Mouse (Mus musculus) myocyte (in vitro differentiated cells): ENCODE measurements at regions not wholly inside any gene's neighbourhood (a gene's known extent, or its start where the extent isn't known, plus 50 kb on each side); places are given as distances from the start of the nearest gene placed in this dataset.

Source experiments
- H3K27me3 ChIP-seq: one replicate; pipeline ENCODE4 v1.6.1; 2011; ENCODE audit not compliant: control insufficient read depth, insufficient read depth, insufficient read length
- H3K36me3 ChIP-seq: one replicate; pipeline ENCODE4 v1.6.1; 2011; ENCODE audit not compliant: control insufficient read depth, insufficient read depth
- H3K4me2 ChIP-seq: one replicate; pipeline ENCODE4 v1.6.1; 2011; ENCODE audit warnings: low read depth, control low read depth
- H3K4me3 ChIP-seq: one replicate; pipeline ENCODE4 v1.5.1; 2011; ENCODE audit warnings: mild to moderate bottlenecking, control low read depth, moderate library complexity
- H3K79me2 ChIP-seq: one replicate; pipeline ENCODE4 v1.6.1; 2011; ENCODE audit not compliant: control insufficient read depth, insufficient read depth
- H3ac ChIP-seq: one replicate; pipeline ENCODE4 v1.6.1; 2011; ENCODE audit not compliant: control insufficient read depth, insufficient read length
- CEBPB ChIP-seq: IDR thresholded peaks from 2 replicates; pipeline ENCODE4 v1.6.1; 2011; ENCODE audit warnings: mild to moderate bottlenecking, moderate library complexity; ENCODE audit not compliant: poor library complexity, insufficient read depth, severe bottlenecking
- E2F4 ChIP-seq: IDR thresholded peaks from one replicate; pipeline ENCODE4 v1.6.1; 2011; ENCODE audit warnings: mild to moderate bottlenecking, control low read depth, moderate library complexity; ENCODE audit not compliant: insufficient read depth
- MAX ChIP-seq: IDR thresholded peaks from one replicate; pipeline ENCODE4 v1.6.1; 2011; ENCODE audit warnings: low read depth, mild to moderate bottlenecking, control low read depth
- MYOD1 ChIP-seq, 3 experiments: IDR thresholded peaks; one replicate each; pipeline ENCODE4 v1.6.1; 2011; ENCODE audit warnings: control low read depth in 2 of 3, low read depth in 2 of 3, mild to moderate bottlenecking in 2 of 3, moderate library complexity in 1 of 3; ENCODE audit not compliant: insufficient read length in 2 of 3, control insufficient read depth in 1 of 3
- MYOG ChIP-seq, 3 experiments: IDR thresholded peaks; one replicate each; pipeline ENCODE4 v1.6.1; 2011; ENCODE audit warnings: control low read depth in 2 of 3, low read depth in 2 of 3, mild to moderate bottlenecking in 2 of 3; ENCODE audit not compliant: insufficient read length in 2 of 3, control insufficient read depth in 1 of 3, insufficient read depth in 1 of 3
- POLR2A ChIP-seq: IDR thresholded peaks from one replicate; pipeline ENCODE4 v1.6.1; 2011; ENCODE audit warnings: low read depth, mild to moderate bottlenecking, control low read depth, moderate library complexity; ENCODE audit not compliant: insufficient read length
- POLR2AphosphoS2 ChIP-seq: IDR thresholded peaks from one replicate; pipeline ENCODE4 v1.6.1; 2011; ENCODE audit warnings: low read depth, control low read depth; ENCODE audit not compliant: insufficient read length
- REST ChIP-seq: IDR thresholded peaks from one replicate; pipeline ENCODE4 v1.6.1; 2011; ENCODE audit warnings: mild to moderate bottlenecking, control low read depth, moderate library complexity; ENCODE audit not compliant: insufficient read depth, insufficient read length
- SRF ChIP-seq: IDR thresholded peaks from one replicate; pipeline ENCODE4 v1.6.1; 2011; ENCODE audit warnings: low read depth; ENCODE audit not compliant: control insufficient read depth, insufficient read length
- TCF12 ChIP-seq: IDR thresholded peaks from one replicate; pipeline ENCODE4 v1.6.1; 2011; ENCODE audit warnings: mild to moderate bottlenecking, control low read depth; ENCODE audit not compliant: poor library complexity, insufficient read depth, severe bottlenecking
- TCF3 ChIP-seq: IDR thresholded peaks from one replicate; pipeline ENCODE4 v1.6.1; 2011; ENCODE audit warnings: low read depth, control low read depth; ENCODE audit not compliant: insufficient read length
- USF1 ChIP-seq: IDR thresholded peaks from one replicate; pipeline ENCODE4 v1.6.1; 2011; ENCODE audit warnings: low read depth, mild to moderate bottlenecking, control low read depth, moderate library complexity

DNA sequence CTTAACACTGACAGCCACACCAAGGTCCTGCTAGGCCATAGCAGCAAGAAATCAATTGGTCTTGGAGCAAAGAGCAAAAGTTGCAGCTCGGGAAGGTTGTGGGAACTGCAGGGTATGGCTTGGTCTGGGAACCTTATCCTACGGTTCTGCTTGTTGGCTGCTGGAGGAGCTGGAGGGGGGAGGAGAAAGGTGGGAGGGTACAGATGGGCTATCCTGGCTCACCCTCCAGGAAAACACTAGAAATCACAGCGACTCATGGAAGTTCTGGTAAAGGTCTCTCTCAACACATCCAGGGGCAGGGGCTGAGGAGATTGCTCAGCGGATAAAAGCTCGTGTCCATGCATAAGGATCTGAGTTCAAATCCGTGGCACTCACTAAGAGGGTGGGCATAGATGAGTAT lies 69.4 kb downstream of the Uncx start:
- TF ChIP-seq CEBPB (no peak), MAX (no peak), E2F4 (no peak), USF1 (no peak), SRF (no peak), TCF3 (no peak), REST (no peak), MYOG (IDR thresholded peaks at IDR 0.05; ENCODE audit: control insufficient read depth in 1 of 3, insufficient read depth in 1 of 3, insufficient read length in 2 of 3, low read depth in 2 of 3) (no peak), MYOD1 (IDR thresholded peaks at IDR 0.05; ENCODE audit: control insufficient read depth in 1 of 3, insufficient read length in 2 of 3, low read depth in 2 of 3) (no peak), TCF12 (no peak), POLR2AphosphoS2 (no peak), POLR2A (no peak)
- H3K79me2 ChIP-seq = no peaks in the 10 kb centered on the region
- no peak overlapping the region for H3K4me3 ChIP-seq
- peaks cover 67% of the 10 kb centered on the region for H3K27me3 ChIP-seq
- no peaks in the 10 kb centered on the region for H3K36me3 ChIP-seq
- H3K4me2 ChIP-seq = no peak overlapping the region
- H3ac ChIP-seq = no peak overlapping the region

DNA sequence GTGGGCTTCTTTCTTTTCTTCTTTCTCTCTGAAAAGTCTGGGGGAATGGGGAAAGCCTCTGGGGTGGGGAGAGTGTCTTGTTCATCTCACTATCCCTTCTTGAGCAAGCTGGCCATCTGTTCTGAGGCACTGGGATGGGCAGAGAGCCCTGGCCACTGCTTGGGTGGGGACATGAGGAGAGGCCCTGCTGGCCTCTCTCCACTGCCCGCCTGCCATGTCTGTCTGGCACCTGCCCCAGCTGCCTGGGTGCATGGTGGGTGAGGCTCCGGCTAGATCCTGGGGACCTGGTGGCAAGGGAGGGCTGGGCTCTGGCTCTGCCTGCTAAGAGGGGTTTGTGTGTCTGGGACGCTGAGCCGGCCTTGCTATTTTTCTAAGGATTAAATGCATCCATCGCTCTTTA lies 70.3 kb downstream of the Uncx start:
- H3K79me2 ChIP-seq = no peaks in the 10 kb centered on the region
- no peak overlapping the region for H3ac ChIP-seq
- peaks cover 73% of the 10 kb centered on the region for H3K27me3 ChIP-seq
- H3K4me3 ChIP-seq = no peak overlapping the region
- no peak for TF ChIP-seq E2F4
- TF ChIP-seq TCF3 = peak; percentile 79
- no peak for TF ChIP-seq POLR2AphosphoS2
- peak in 1 of 3 experiments; percentile 74 for TF ChIP-seq MYOD1 (IDR thresholded peaks at IDR 0.05; ENCODE audit: control insufficient read depth in 1 of 3, insufficient read length in 2 of 3, low read depth in 2 of 3)
- no peak for TF ChIP-seq USF1
- TF ChIP-seq MYOG (IDR thresholded peaks at IDR 0.05; ENCODE audit: control insufficient read depth in 1 of 3, insufficient read depth in 1 of 3, insufficient read length in 2 of 3, low read depth in 2 of 3) = peak; percentile 29 to 83 (median 75)
- no peak for TF ChIP-seq REST
- no peak for TF ChIP-seq MAX
- TF ChIP-seq SRF = no peak
- no peak for TF ChIP-seq CEBPB
- no peak for TF ChIP-seq POLR2A
- TF ChIP-seq TCF12 = no peak
- no peaks in the 10 kb centered on the region for H3K36me3 ChIP-seq
- H3K4me2 ChIP-seq = no peak overlapping the region

DNA sequence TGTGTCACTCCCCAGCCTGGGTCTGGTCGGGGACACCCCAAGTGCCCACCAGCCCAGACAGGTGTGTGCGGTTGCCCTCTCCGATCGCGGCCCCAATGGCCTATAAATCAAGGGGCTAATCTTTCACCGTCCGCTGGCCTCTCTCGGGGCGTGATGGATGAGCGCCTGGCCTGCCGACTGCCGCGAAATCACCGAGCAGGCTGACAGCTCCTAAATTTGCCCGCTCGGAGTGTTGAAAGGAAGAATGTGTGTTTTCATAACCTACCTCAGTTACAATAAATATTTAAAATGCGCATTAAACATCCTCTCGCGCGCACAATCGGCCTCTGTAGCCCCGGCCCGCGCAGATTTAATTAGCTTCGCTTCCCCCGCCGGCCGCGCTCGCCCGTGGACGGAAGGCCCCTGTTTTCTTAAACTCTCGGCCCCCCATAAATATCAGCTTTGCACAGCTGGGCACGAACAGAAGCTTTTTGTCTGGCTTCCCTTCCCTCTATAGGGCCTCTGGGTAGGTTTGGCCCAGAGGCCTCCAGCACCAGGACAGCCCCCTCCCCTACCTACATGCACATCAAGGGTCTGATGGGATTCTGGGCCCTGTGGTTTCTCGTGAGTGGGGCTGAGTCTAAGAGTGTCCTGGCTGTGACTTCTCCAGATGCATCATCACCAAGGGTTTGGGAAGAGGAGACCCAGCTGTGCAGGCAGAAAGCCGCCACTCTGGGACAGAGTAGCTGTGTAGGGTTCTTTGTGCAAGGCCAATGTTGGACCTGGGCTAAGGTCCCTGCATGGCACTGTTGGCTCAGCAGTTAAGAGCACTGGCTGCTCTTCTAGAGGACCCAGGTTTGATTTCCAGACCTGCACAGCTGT lies 76.2 kb downstream of the Uncx start:
- no peak for TF ChIP-seq MYOG (IDR thresholded peaks at IDR 0.05; ENCODE audit: control insufficient read depth in 1 of 3, insufficient read depth in 1 of 3, insufficient read length in 2 of 3, low read depth in 2 of 3)
- no peak for TF ChIP-seq TCF3
- TF ChIP-seq REST = no peak
- TF ChIP-seq MAX = no peak
- Histone ChIP-seq H3K4me2 (no peak overlapping the region), H3ac (no peak overlapping the region), H3K36me3 (no peaks in the 10 kb centered on the region), H3K79me2 (no peaks in the 10 kb centered on the region), H3K27me3 (peaks cover 51% of the 10 kb centered on the region), H3K4me3 (no peak overlapping the region)

DNA sequence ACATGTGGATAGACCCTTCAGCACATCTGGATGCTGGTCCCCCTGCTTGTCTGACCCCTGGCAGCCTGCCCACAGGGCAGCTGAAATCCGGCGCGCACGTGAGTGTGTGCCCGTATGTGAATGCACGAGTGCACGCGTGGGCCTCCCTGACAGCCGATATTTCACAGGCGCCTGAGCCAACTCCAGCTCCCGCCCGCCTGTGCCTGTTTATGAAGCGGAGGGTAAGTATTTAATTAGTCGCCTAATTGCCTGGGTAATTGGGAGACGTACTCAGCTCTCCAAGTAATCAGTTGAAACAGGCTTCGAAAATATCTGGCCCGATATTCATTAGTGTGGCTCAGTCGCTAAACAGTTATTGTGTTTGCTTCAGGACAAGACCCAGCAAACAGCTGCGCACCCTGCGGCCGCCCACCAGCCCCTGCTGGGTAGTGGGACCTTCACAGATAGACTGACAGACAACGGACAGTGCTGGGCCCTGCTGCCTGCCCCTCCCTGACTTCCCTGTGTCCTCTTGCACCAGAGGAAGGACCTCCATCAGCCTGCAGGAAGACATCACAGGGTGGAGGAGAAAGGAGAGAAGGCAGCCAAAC lies 82.7 kb downstream of the Uncx start:
- Histone ChIP-seq H3ac (no peak overlapping the region), H3K27me3 (peaks cover 35% of the 10 kb centered on the region), H3K79me2 (no peaks in the 10 kb centered on the region), H3K4me3 (no peak overlapping the region), H3K4me2 (no peak overlapping the region), H3K36me3 (no peaks in the 10 kb centered on the region)
- TF ChIP-seq SRF = no peak
- no peak for TF ChIP-seq E2F4
- TF ChIP-seq POLR2A = no peak
- no peak for TF ChIP-seq TCF3
- TF ChIP-seq MAX = no peak
- TF ChIP-seq TCF12 = no peak
- no peak for TF ChIP-seq POLR2AphosphoS2
- TF ChIP-seq REST = no peak
- TF ChIP-seq MYOD1 (IDR thresholded peaks at IDR 0.05; ENCODE audit: control insufficient read depth in 1 of 3, insufficient read length in 2 of 3, low read depth in 2 of 3) = no peak
- TF ChIP-seq MYOG (IDR thresholded peaks at IDR 0.05; ENCODE audit: control insufficient read depth in 1 of 3, insufficient read depth in 1 of 3, insufficient read length in 2 of 3, low read depth in 2 of 3) = no peak
- no peak for TF ChIP-seq USF1
- no peak for TF ChIP-seq CEBPB
